Mouse (Mus musculus) adrenal gland (tissue): ENCODE data around the gene Zc3h7a.
"Not testable (repeated sequence)": the region's sequence is repeated elsewhere in the genome, so short reads cannot be mapped to it uniquely, and the experiment has no call there.

ENCODE experiments used
- intact Hi-C: fragments of 180-260 bp; cut with DNase I; formaldehyde crosslinking; loops from one replicate; pipeline ENCODE4 v1.15.1; 2025
- long read RNA-seq, 2 experiments: library from polyadenylated mRNA; unstranded; transcript quantifications; one replicate each; pipeline ENCODE4 v2.0.0; 2020; ENCODE audit warnings: borderline replicate concordance in 1 of 2; ENCODE audit not compliant: insufficient replicate concordance in 1 of 2

The Zc3h7a gene
- long read RNA-seq, experiment 1, transcript Zc3h7a-201 (23 exons, 3,825 nt) = major isoform, 5 of 45 reads
- long read RNA-seq, experiment 1, partial matches to known transcripts = 26 of 45 reads
- long read RNA-seq, experiment 1, other reads (novel, unspliced or antisense) = 14 of 45 reads
- long read RNA-seq, experiment 2, transcript Zc3h7a-201 (23 exons, 3,825 nt) = major isoform, 7 of 31 reads
- long read RNA-seq, experiment 2, partial matches to known transcripts = 19 of 31 reads
- long read RNA-seq, experiment 2, other reads (novel, unspliced or antisense) = 4 of 31 reads

DNA sequence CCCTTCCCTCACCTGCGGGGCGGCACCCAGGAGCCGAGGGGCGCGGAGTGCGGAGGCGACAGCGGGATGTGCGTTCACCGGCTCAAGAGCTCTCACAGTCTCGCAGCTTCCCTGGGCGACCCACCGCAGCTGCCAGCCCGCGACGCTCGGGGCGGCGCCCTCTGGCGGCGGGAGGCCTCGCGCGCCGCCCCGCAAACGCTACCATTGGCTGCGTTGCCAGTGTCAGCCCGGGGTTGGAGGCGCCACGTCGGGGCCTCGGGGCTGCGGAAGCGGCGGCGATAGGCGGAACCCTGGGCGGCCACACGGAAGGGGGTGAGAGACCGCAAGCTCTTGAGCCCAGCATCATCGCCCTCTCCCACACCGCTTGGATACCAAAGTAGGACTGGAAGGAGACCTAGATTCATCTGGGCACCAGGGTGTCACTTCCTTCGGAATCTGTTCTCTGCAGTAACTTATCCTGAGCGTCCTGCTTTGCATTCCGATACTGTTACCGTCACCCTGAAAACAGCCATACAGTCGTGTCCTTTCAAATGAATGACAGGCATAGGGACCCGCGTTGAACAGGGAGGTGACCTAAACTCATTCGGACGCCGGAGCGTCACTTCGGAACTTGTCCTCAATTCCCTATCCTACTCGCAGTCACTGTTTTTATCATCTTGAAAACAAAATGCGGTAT is at the start of gene Zc3h7a:
Gene Zc3h7a, minus strand, starts transcription at position 186 of the 676 bp plus-strand sequence.
- intact Hi-C loops = loop anchor here (5.0 to 10.0 kb wide), 3 partner anchors 44 to 238 kb away; partner anchors contain the start of gene Txndc11

DNA sequence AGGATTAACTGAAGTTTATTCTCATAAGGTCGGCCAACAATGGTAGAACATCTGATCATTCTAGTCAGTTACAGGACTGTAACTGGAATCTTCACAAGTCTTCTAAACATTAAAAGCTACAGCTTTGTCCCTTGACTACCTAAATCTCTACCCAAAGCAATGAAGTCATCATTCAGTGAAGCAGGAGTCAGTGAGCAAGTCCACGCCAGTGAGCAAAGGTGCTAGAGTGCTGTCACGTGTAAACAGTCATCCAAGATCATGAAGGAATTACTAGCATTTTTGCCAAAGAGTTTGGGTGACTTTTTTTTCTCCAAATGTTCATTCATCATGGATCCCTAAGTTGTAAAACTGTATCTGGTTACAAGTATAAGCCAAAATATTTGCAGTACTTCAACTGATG is 41.6 kb upstream of the Zc3h7a start:
- intact Hi-C loops = no loop called here

DNA sequence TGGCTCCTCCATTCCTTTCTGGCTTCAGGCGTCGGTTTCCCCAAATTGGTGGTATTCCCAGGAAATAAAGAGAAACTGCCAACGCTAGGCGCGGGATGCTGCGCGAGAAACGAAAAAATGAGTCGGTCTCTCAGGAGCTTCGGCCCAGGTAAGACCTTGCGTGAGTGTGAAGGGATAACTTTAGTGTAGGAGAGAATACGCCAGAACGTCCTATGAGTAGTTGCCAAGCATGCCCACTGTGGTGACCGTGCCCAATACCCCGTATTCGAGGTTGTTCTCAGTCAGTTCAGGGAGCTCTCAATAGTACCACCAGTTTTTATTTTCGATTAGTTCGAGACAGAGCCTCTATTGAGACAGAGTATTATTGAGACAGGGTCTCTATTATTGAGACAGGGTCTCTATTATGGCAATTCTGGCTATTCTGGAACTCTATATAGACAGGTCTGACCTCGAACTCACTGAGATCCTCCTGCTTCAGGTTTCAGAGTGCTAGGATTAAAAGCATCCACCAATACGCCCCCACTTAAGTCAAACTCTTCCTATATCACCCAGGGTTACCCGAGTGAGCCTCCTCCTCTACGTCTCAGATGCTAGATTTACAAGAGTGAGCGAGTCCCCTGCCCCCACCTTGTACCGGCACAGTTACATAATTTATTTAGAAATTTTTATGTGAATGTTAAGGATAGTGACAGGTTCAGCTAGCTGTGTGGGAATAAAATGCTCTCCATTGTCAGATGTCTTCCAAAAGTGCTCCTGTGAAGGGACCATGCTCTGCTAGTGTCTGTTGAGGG is 27.6 kb upstream of the Zc3h7a start:
- intact Hi-C loops = loop anchor here (10.0 kb wide), 1 partner anchor 91 kb away; no protein-coding TSS in a partner anchor

DNA sequence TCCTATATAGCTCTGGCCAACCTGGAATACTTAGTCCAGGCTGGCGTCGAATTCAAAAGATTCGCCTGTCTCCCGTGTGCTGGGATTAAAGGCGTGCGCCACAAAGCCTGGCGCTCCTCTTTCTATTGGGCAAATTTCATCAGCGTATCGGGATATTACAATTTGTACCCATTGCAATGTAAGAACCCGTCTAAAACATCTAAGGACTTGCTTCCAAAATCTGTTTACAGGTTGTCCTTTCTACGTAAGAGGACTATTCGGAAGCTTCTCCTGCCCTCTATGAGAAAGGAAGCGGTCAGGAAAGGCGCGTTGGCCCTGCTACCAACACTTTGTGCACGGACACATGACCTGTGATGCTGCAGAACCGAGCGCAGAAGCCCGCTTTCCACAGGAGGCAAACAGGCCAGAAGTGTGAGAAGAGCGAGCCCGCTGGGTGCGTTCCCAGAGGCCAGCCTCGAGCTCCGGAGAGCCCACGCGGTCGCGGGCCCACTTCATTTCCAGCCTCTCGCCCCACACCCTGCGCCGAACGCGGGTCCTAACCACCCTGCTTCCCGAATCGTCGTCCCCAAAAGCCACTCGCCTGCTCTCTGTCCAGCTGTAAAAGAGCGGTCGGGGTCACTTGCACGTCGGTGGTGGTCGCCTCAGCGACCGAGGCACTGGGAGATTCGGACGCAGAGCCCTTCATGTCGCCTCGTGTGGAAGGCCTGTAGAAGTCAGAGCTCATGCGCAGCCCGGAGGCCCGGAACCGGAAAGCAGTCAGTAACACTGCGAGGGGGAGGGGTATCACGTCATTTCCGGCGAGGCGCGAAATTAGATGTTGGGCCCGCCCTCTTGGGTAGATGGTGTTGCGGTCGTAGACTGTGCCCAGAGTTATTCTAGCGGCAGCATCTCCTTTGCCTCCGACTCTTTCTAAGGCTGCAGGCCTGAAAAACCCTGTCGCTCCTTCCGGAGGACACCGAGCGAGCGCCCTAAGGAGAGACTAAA is 26.7 kb upstream of the Zc3h7a start, which contains the start of gene Rsl1d1:
Gene Rsl1d1, minus strand, starts transcription at position 761 of the 984 bp plus-strand sequence.
- intact Hi-C loops = loop anchor here (10.0 kb wide), 1 partner anchor 92 kb away; no protein-coding TSS in a partner anchor

DNA sequence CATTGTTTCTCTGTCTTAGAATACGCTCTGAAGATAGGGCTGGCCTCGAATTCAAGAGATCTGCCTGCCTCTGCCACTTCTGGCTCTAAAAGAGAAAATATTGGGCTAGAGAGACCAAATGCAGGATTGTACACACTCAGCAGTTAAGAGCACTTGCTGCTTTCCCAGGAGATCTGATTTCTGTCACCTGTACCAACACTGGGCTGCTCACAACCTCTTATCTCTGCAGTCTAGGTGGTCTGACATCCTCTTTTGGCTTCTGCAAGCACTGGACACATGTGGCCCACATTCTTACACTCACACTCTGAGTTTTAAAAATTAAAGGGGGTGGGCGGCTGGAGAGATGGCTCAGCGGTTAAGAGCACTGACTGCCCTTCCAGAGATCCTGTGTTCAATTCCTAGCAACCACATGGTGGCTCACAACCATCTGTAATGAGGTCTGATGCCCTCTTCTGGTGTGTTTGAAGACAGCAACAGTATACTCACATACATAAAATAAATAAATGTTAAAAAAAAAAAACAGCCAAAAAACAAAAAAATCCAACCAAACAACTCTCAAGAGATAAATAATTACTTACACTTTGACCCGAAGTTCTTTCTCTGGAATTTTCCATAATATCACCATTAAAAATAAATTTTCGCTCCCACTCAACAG is 25.7 kb upstream of the Zc3h7a start:
- intact Hi-C loops = loop anchor here (10.0 kb wide), 1 partner anchor 93 kb away; no protein-coding TSS in a partner anchor

DNA sequence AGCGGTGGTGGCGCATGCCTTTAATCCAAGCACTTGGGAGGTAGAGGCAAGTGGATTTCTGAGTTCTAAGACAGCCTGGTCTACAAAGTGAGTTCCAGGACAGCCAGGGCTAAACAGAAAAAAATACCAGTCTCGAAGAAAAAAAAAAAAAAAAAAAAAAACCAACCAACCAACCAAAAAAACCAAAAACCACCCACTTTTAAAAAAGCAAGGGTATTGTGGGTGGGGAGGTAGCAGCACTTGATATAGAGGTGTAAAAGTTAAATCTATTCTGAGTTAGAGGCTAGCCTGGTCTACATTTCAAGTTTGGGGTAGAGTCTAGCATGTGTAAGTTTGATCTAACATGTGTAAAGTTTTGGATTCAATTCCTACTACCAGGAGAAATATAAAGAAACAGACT is 24.1 kb upstream of the Zc3h7a start:
- intact Hi-C loops = loop anchor here (10.0 kb wide), 1 partner anchor 95 kb away; no protein-coding TSS in a partner anchor

DNA sequence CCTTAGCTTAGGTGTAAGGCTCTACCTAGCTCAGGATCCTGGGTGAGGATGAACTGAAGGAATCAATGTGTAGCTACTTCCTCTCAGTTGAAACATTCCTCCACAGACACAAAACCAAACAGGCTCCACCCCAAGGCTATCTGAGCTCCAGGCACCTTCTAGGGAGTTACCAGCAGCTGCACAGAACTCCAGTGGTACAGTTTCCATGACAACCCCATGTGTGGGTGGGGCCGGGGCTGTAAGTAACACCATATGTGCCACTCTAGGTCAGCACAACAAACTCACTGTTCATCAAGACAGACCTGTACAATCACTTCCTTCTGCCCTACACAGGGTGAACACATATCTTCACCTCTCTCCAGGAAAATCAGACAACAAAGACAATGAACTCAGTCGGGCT is 22.3 kb upstream of the Zc3h7a start:
- intact Hi-C loops = no loop called here

DNA sequence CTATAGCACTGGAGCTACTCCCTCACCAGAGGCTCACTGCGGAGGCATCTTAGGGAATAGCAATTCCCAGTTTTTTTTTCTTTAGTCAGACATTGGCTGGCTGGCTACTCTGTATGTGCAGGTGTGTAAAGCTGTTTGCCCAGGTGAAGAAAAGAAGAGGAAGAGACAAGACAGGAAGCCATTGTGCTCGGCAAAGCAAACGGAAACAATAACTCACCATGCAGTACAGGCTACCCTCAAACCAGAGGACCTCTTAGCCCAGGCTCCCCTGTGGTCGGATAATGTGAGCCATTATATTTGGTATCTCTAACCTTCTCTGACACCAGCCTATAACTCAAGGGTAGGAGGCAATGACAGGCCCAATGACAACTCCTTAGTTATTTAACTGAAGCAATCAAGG is 20.9 kb upstream of the Zc3h7a start:
- intact Hi-C loops = no loop called here

DNA sequence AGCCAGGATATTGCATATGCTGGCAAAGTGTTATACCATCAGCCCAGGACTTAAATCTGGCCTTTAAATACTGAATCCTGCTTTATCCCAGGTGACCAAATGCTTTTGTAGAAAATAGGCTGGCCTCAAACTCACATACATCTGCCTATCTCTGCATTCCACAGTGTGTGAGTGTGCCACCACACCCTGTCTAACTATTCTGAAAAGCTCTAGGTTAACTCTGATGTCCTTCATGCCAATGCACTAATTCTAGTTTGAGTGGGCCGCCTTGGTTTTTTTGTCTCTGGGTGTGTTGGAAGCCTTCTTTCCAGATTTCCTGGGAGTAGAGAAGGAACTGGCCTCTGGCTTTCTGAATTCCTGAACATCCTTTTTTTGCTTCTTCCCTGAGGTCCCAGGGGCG is 17.0 kb upstream of the Zc3h7a start:
- intact Hi-C loops = no loop called here

DNA sequence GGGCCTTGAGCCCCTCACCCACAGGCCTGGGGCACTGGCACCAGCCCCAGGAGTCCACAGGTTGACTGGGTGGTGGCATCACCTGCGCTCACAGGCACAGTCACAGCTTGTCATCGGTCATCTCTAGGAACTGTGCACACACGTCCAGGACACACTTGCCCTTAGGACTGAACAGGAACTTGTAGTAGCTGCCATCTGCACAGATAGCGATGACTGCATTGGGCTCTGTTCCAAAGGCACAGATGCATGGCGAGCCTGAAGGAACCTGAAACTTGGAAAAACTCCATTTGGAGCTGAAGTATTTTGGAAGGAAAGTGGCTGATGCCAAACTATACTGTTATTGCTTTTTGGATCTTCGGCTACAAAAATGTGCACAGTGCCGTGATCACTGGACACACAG is 14.0 kb upstream of the Zc3h7a start:
- intact Hi-C loops = no loop called here

DNA sequence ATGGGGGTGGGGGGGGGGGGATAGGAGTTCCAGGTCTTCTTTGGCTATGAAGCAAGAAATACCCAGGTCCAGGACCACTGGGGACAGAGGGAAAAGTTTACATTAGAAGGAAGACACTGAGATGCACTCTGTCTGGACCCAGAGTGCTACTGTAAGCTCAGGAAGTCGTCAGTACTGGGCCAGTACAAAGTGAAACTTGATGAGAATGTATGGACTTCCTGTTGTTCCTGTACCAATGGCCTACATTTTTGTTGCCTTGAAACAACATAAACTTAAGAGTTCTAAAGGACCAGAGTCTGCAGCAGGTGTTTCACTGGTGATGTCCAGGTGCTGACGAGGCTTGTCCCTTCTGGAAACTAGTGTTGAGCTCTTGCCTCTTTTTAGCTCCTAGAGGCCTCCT is 1.2 kb upstream of the Zc3h7a start:
- intact Hi-C loops = loop anchor here (5.0 to 10.0 kb wide), 3 partner anchors 45 to 237 kb away; partner anchors contain the start of gene Txndc11

DNA sequence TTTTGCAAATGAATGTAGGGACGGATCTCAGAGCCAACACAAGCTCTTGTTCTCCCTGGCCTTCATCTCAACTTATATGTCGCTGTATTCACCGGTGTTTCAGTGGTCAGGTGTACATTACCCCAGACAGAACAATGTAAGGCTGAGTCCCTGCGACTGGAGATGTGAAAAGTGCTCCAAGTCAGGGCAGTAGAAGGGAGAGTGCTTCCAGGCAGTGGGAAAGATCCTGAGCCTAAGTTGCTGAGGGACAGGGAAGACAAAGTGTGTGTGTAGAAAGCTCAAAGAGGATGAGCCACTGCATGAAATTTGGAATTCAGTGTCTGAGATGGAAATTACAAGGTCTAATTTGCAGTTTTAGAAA is 671 bp upstream of the Zc3h7a start:
- intact Hi-C loops = loop anchor here (5.0 to 10.0 kb wide), 3 partner anchors 45 to 238 kb away; partner anchors contain the start of gene Txndc11

DNA sequence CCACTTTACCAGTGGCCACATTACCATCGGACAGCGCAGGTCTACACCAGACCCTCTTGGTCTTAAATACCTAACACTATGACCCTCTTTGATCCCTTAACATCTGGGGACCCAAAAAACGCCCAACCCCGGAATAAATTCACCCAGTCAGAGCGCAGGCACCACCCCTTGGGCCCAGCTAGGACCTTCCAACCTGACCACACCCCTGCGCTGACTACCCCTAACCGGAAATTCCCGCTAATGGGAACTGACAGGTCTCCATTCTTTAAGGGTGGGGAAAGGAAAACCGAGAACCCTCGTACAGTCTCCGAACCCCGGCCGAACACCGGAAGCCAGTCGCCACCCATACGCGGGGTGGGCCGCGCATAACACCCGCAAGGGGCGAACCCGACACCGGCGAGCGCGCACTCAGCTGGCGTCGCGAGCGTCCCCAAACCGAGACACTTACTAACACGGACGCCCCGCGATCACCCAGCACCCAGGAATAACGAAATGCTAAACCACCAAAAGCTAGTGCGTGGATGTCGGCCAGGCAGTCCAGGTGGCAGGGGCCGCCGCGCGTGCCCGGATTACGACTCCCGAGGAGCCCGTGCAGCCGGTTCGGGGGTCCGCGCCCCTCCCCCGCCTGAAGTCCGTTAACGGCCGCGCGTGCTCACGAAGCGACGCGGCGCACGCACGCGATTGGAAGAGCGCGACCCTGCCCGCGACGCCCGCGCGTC is 545 bp downstream of the Zc3h7a start:
- intact Hi-C loops = loop anchor here (5.0 to 10.0 kb wide), 3 partner anchors 43 to 239 kb away; partner anchors contain the start of gene Txndc11

DNA sequence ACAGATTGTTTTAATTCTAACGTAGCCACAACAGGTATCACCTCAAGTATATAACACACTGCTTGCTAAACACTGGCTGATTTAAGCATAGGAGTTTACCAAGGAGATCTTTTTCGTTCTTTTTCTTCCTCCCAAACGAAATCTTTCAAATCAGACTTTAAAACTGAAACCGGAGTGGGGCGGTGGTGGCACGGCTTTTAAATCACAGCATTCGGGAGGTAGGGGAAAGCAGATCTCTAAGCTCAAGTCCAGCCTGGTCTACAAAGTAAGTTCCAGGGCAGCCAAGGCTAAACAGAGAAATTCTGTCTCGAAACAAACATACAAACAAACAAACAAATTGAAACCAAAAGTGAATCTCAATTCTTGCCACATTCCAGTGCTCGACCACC is 1.1 kb downstream of the Zc3h7a start:
- intact Hi-C loops = loop anchor here (5.0 to 10.0 kb wide), 3 partner anchors 43 to 240 kb away; partner anchors contain the start of gene Txndc11

DNA sequence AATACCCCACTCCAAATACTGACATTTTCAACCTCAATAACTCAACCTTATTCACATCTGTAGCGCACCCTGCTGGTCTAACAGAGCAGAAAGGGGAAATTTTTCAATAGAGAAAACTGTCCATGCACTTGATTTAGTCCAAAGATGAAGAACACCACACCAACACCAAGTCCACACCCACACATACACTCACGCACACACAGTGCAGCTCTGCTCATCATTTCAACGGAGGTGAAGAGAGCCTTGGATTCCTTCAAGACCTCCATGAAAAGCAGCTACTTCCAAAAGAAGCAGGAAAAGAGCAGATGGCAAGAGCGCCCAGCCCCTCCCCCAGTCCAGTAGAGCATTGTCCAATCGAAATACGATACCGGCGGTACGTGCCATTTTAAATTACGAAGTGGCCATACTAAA is 1.5 kb downstream of the Zc3h7a start:
- intact Hi-C loops = loop anchor here (5.0 to 10.0 kb wide), 3 partner anchors 42 to 240 kb away; partner anchors contain the start of gene Txndc11

DNA sequence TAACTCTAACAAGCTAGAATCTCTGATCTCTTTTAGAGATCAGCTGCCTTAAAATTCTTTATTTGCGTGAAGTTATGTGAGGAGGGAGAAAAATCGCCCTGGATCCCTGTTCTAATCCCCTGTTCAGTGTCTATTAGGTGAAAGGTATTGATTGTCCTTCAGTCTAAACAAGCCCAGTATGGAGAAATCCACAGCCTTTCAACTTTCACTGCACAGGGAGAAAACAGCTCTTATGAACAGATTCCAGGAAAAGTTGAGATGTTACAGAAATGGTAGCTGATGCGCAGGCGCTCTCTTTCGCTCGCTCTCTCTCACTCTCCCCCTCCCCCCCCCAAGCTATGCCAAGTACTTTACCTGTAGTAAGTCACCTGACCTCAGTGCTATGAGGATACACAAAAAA is 4.5 kb downstream of the Zc3h7a start:
- intact Hi-C loops = loop anchor here (10.0 kb wide), 1 partner anchor 243 kb away; no protein-coding TSS in a partner anchor

DNA sequence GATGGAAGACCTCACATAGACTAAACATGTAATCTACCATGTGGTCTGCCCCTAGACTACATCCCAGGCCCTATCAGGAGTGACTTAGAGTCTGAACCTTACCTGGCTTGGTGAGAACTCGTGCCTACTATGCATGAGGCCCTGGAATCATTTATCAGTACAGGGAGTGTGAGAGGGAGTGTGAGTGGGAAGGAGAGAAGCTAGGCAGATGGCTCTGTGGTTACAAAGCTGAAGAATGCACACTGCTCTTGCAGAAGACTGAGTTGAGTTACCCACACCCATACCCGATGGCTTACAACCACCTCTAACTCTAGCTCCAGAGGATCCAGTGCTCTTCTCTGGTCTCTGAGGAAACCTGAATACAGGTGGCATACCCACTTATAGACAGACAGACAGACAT is 9.8 kb downstream of the Zc3h7a start:
- intact Hi-C loops = no loop called here

DNA sequence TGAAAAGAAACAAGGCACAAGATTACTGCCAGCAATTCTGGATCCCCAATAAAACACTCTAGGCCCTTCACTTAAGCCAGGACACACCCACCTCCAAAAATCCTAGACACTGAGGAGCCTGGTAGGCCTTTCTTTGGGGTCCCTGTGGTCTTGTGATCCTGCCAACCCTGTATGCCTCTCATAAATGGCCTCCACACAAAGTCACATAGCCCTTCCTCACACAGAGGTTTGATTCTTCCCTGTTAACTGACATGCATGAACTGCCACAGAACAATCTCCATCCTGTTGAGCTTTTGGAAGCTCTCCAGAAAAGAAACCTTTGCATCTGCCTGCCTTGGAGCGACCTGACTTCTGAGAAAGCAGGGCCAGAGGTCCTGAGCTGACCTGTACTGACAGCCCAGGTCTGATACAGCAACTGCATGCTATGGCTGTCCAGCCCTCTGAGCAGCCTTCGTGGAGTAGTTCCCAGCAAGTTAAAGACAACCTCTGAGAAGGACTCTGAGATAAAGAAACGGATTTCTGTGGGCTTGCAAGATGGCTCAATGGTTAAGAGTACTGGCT is 11.4 kb downstream of the Zc3h7a start:
- intact Hi-C loops = no loop called here

DNA sequence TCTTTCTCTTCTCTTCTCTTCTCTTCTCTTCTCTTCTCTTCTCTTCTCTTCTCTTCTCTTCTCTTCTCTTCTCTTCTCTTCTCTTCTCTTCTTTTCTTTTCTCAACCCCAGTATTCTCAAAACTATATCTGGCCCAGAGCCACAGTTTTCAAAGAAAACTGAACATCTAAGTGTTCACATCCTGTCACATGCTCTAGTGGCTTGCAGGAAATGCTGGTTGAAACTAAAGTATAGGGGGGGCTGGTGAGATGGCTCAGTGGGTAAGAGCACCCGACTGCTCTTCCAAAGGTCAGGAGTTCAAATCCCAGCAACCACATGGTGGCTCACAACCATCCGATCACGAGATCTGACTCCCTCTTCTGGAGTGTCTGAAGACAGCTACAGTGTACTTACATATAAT is 18.5 kb downstream of the Zc3h7a start:
- intact Hi-C loops = not testable (repeated sequence)
